ENCODE assay signal across 12 mouse cellular contexts in the genomic region with DNA sequence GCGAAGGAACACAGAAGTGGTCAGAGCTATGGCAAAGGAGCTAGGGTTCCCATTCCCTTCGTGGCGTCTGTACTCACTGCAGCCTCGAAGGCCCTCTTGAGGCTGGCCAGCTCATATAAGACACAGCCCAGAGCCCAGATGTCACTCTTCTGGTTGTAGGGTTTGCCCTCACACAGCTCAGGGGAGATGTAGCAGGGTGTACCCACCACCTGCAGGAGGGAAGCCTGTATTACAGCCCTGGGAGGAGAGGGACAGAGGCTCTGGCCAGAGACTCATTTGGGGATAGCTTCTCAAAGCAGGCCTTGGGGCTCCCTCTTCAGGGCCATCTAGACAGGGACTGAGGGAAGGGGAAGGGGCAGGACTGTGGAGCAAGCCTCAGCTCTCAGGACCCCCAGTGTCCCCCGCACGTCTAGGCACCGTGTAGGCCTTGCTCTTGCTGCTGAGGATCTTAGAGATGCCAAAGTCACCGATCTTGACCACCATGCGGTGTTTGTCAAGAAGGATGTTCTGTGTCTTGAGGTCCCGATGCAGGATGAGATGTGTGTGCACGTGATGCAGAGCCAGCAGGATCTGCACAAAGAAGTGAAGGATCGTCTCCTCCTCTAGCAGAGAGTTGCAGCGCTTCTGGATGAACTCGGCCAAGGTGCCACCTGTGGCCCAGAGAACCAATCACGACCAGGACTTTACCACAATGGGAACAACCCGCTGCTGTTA. TPM values are rescaled to one million over a fixed set of nuclear protein-coding genes. Genes with fewer than 3 reads are reported as not detected.
A peak's percentile ranks its signal among the peaks of the same experiment; 100 is the strongest.
DNase-seq lines count a peak whose midpoint lies in the region; ATAC-seq and TF ChIP-seq lines count a peak whose summit lies in the region.
"Had no signal": no experiment of that assay in that cellular context is flagged by ENCODE, and none has a peak within 500 bp of the region (broad histone marks: within the 10 kb centered on the region; RNA-seq: fewer than 3 reads in every experiment).

No protein-coding gene starts in this region.

- 86% methylated on average over 16 of the region's 16 CpGs for WGBS in kidney, postnatal 0 days

- TF ChIP-seq CTCF in kidney, postnatal 0 days (IDR thresholded peaks at IDR 0.05; ENCODE audit: low read depth) = peak; percentile 61

- no peak overlapping the region for H3K27ac ChIP-seq in kidney, postnatal 0 days
- H3K27ac ChIP-seq: lung, embryonic 15.5 days had no signal

- ATAC-seq in kidney, postnatal 0 days (replicated peaks; ENCODE audit: low FRiP score, low read depth) = no peak
- ATAC-seq: midbrain, embryonic 16.5 days had no signal

- no peaks in the 10 kb centered on the region for H3K9me3 ChIP-seq in kidney, postnatal 0 days (replicated peaks; ENCODE audit: low read length)
- H3K9me3 ChIP-seq: lung, embryonic 15.5 days had no signal

- no peak for DNase-seq in kidney, postnatal 0 days (ENCODE audit: low spot score)
- no peak for DNase-seq in kidney, postnatal 14 days
- DNase-seq in thymus, postnatal 4 days = peak; percentile 45
- no peak for DNase-seq in thymus, postnatal 25 days
- DNase-seq in R1 (ENCODE audit: low read depth, low spot score) (peak; percentile 70), adipocyte (ENCODE audit: low spot score) (no peak)
- DNase-seq in thymus, postnatal 0 days (ENCODE audit: low spot score) = no peak
- DNase-seq: heart, adult 18-20 months; kidney, adult 11 months; right cerebral cortex, postnatal 4 days had no signal

- peaks cover 6% of the 10 kb centered on the region; the same call in 1 of the 2 replicates for H3K4me1 ChIP-seq in kidney, postnatal 0 days (replicated peaks; ENCODE audit: insufficient read depth, low read length)

- H3K9ac ChIP-seq in kidney, postnatal 0 days (ENCODE audit: low read depth, low read length) = no peak overlapping the region
- H3K9ac ChIP-seq: lung, embryonic 15.5 days had no signal

- no peak overlapping the region for H3K4me2 ChIP-seq in kidney, postnatal 0 days (ENCODE audit: low read length)
- H3K4me2 ChIP-seq: lung, embryonic 15.5 days had no signal

- no peaks in the 10 kb centered on the region for H3K27me3 ChIP-seq in kidney, postnatal 0 days (ENCODE audit: insufficient read depth, low read length)
- H3K27me3 ChIP-seq: lung, embryonic 15.5 days had no signal

- H3K36me3 ChIP-seq in kidney, postnatal 0 days (ENCODE audit: insufficient read depth, low read length) = peaks cover 5% of the 10 kb centered on the region; the same call in 1 of the 2 replicates
- H3K36me3 ChIP-seq: lung, embryonic 15.5 days had no signal

- H3K4me3 ChIP-seq in kidney, postnatal 0 days (replicated peaks; ENCODE audit: low read depth, low read length) = no peak overlapping the region
- H3K4me3 ChIP-seq: lung, embryonic 15.5 days had no signal

RNA-seq across cellular contexts. Expression of gene Nek8, which starts 4.3 kb away (rescaled TPM):
- polyA plus RNA-seq in kidney, postnatal 0 days (2015; fragmentation: Nextera tagmentation; extraction: Ambion mirVana) = 18.2 and 19.9 TPM in 2 replicates
- 14.1 and 14.5 TPM in 2 replicates for polyA plus RNA-seq in thymus, postnatal 0 days (2015; fragmentation: Nextera tagmentation; extraction: Ambion mirVana)

RNA-seq across cellular contexts. Expression of gene Tlcd1, which starts 4.3 kb away (rescaled TPM):
- polyA plus RNA-seq in kidney, postnatal 0 days (2015; fragmentation: Nextera tagmentation; extraction: Ambion mirVana) = 43.4 and 46.6 TPM in 2 replicates
- polyA plus RNA-seq in thymus, postnatal 0 days (2015; fragmentation: Nextera tagmentation; extraction: Ambion mirVana) = 12.2 and 13.5 TPM in 2 replicates

RNA-seq across cellular contexts. Expression of gene Traf4, which starts 6.8 kb away (rescaled TPM):
- 79.2 and 79.6 TPM in 2 replicates for polyA plus RNA-seq in kidney, postnatal 0 days (2015; fragmentation: Nextera tagmentation; extraction: Ambion mirVana)
- 57.5 and 58.6 TPM in 2 replicates for polyA plus RNA-seq in thymus, postnatal 0 days (2015; fragmentation: Nextera tagmentation; extraction: Ambion mirVana)

RNA-seq across cellular contexts. Expression of gene Rpl23a, which starts 11.2 kb away (rescaled TPM):
- polyA plus RNA-seq in kidney, postnatal 0 days (2015; fragmentation: Nextera tagmentation; extraction: Ambion mirVana) = 1,409 and 1,636 TPM in 2 replicates
- polyA plus RNA-seq in thymus, postnatal 0 days (2015; fragmentation: Nextera tagmentation; extraction: Ambion mirVana) = 1,919 and 1,995 TPM in 2 replicates

RNA-seq across cellular contexts. Expression of gene Rab34, which starts 16.0 kb away (rescaled TPM):
- polyA plus RNA-seq in kidney, postnatal 0 days (2015; fragmentation: Nextera tagmentation; extraction: Ambion mirVana) = 129 and 131 TPM in 2 replicates
- polyA plus RNA-seq in thymus, postnatal 0 days (2015; fragmentation: Nextera tagmentation; extraction: Ambion mirVana) = 26.4 and 29.6 TPM in 2 replicates

Comparison
In these comparisons a context has a peak if more than half of its experiments do, and no peak if none do; other contexts are left out.
1. DNase-seq: peak in thymus, postnatal 4 days (single experiment) and R1 (single experiment); none in kidney, postnatal 0 days (single experiment), kidney, postnatal 14 days (single experiment), thymus, postnatal 25 days (single experiment), adipocyte (single experiment) and thymus, postnatal 0 days (single experiment).